Mouse (Mus musculus): Measurements from ENCODE around the gene Cgnl1.

GRCm38 (mm10) chr9:71727233-71727632, 44.2 kb downstream of the Cgnl1 start:
- TF ChIP-seq CTCF (IDR thresholded peaks at IDR 0.05; ENCODE audit: low read depth, low read length) (no peak), POLR2A (IDR thresholded peaks at IDR 0.05; ENCODE audit: extremely low read depth, insufficient read depth, low read length) (no peak)
